Mouse (Mus musculus) heart, adult 11 months (tissue): ENCODE results near the gene Cdk5rap1.
A peak's percentile ranks its signal among the peaks of the same experiment; 100 is the strongest.
"Not testable (repeated sequence)": the region's sequence is repeated elsewhere in the genome, so short reads cannot be mapped to it uniquely, and the experiment has no call there.

Experiments used
- DNase-seq: peaks from one replicate; pipeline ENCODE4 v3.0.0; 2022

Gene Cdk5rap1

DNA sequence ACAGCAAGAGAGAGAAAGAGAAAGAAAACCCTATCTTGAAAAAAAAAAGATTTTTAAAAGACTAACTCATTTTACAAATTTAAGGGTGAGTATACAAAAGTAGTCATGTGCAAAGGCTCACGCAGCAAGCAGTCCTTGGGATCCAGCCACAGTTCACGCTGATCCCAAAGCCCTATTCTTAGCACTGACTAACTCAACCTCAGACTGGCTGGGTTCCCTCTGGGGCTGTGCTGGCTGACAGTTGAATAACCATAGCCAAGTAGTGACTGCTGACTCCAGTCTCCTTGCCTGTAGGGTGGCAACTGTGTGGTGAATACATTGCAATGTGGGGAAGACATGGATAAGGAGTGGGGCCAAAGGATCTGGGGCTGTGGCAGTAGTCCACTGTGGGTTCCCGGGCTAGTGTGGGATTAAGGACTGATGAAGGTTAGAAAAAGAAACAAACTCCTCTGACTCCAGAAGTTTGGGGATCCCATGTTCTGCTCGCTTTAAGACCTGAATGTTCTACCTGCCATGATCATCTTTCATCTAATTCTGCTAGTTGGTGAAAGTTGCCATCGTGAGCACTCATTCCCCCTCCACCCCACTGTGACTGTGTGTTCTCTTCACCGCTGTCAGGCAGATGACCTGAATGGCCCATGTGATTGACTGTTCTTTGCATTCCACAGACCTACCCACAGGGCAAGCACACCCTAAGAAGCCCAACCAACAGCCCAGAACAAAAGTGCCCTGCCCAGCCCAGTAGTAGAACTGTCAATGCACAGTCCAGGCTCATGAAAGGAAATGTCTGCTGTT, 2.2 kb upstream of the Cdk5rap1 start:
- DNase-seq: peak; percentile 98

DNA sequence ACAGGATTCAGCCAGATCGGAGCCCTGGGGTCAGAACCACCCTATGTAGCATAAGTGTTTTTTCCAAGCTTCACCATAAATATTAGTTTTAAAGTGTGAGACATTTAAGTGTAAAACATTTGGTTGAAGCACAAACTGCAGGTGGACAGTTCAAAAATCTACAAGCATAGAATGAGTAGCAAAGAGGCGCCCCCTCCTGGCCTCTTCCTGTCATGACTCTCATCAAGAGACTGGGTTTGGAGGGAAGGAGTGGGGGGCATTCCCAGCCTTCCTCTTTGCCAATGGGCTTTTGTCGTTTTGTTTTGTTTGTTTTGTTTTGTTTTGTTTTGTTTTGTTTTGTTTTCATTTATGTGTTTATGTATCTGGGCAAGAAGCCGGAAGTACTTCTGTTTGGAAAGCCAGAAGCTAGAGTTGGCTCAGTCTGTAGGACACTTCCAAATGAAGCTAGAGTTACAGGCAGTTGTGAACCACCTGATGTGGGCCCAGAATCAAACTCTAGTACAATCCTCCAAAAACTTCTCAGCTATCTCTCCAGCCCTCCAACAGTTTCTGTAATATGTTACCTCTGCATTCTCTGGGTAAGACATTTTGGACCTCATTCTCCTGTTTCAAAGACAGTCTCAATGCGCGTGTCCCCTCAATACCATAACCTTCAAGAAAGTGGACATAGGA, 1.3 kb upstream of the Cdk5rap1 start:
- peak; percentile 90 for DNase-seq

- DNase-seq: peak; percentile 98
These were observed 520 bp downstream of the Cdk5rap1 start for GRCm38 (mm10) chr2:154372151-154372829.

DNA sequence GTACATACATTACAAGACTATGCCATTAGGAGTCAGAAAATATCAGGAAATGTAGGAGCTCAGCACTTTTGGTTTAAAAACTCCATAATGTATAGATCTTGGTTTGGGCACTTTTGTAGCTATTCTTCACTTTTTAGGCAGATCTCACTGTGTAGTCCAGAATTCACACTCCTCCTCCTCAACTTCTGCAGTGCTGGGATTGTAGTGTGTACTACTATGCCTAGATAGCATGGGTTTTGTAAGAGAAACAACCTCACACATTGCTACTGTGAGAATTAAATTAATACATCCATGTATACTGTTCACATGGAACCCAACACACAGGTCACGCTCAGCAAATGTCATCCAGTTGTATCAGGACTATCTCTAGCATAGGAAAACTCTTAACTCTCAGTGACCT, 5.3 kb downstream of the Cdk5rap1 start:
- no peak for DNase-seq

- DNase-seq: peak; percentile 88
These were observed 18.8 kb downstream of the Cdk5rap1 start for GRCm38 (mm10) chr2:154354000-154354425.

DNA sequence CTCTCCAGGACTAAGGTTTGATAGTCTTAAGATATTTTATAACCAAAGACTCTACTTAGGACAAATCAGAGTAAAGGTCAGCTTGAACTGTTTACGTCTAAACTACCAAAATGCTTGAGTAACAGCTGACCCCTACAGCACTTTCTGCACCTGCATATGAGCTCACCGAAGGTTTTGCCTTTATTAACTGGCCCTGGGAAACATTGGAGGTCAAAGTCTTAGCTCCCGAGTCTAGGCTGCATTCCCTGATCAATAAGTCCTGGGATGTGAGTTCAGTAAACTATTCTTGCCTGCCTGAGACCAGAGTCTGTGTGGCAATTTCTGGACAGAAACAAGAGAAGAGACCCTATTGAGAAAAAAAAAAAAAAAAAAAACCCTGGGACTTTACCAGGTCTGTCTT, 24.7 kb downstream of the Cdk5rap1 start:
- no peak for DNase-seq

GRCm38 (mm10) chr2:154339356-154339755, 33.5 kb downstream of the Cdk5rap1 start:
- no peak for DNase-seq

DNA sequence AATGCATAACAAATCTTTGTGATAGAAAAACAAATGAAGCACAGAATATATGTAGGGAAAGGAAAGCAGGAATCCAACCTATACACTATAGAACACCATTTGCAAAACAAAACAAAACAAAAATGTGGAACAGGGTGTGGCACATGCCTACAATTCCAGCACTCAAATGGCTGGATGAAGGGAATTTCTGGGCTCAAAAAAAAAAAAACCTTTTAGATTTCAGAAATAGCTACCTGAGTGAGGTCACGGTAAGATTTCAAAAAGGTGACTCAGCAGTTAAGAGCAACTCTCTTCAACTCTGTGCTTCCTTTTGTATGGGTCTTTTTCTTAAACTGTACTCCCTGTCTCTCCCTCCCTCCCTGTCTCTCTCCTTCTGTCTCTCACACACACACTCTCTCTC, 34.6 kb downstream of the Cdk5rap1 start:
- no peak for DNase-seq

DNA sequence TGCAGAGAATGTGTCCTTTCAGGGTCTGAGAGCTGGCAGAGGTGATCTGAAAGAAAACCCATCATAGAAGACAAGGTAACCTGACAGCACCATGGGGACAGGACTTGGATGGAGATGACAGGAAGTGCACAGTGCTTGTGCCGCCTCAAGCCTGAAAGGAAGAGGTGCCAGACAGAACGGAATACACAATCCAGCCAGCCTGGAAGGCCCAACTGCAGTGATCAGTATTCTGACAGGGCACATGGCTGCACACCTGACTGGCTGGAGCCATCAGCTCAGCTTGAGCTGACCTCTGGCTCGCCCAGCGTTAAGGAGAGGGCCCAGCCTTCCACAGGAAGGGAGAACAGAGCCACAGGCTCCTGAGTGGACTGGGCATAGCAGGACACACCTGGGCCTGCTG, 37.2 kb downstream of the Cdk5rap1 start:
- no peak for DNase-seq

DNA sequence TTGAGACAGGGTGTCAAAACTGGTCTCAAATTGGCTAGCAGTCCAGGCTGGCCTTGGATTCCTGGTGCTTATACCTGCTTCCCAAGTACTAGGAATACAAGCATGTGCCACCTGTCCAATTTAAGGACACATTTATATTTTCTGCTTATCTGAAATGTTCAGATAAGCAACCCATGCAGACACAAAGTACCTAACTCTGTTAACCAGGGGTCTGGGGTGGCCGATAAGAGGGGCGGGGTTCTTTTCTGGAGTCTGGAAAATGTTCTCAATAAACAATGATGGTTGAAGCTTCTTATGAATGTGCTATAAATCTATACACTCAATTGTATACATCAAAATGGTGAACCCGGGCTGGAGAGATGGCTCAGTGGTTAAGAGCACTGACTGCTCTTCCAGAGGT, 46.0 kb downstream of the Cdk5rap1 start:
- DNase-seq: no peak

- peak; percentile 80 for DNase-seq
These were observed 59.0 kb downstream of the Cdk5rap1 start for GRCm38 (mm10) chr2:154313771-154314170.

DNA sequence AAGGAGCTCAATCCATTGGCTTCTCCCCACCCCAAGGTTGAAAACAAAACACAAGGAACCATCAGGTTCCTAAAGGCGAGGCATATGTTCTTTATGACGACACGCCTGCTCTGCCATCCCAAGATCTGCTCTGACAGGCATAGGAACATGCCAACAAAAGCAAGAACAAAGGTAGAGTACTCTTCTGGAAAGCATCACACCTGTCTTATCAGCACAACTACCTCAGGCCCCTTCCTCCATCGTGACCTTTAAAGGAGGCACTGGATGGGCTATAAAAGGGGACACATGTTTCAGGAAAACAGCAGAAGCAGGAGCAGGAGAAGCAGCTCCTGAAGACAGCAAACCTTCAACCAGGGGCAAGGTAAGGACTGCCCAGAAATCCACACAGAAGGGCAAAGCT, 65.9 kb downstream of the Cdk5rap1 start, which contains the start of gene Bpifb9b:
Bpifb9b (plus strand) TSS at position 301 of the 400 bp plus-strand sequence.
- peak; percentile 51 for DNase-seq

- DNase-seq: peak; percentile 28
These were observed 68.2 kb downstream of the Cdk5rap1 start for GRCm38 (mm10) chr2:154304604-154305003.

DNA sequence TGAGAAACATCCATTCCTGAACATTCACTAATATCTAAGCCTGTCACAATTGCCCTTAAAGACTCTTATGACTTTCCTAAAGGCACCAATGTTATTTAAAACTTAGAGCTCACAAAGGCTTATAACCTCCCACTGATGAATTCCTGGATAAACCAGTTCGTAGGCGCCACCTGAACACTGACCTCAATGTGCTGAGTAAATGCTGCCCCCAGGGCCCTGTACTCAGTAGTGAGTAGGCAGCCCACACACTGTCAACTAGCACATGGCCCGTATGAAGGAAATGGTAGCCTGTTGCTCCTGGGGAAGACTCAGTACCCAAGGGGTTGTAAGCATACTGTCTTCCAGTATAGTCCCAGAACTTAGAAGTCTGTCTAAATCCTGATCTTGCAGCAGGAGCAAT, 71.0 kb downstream of the Cdk5rap1 start:
- DNase-seq: no peak

DNA sequence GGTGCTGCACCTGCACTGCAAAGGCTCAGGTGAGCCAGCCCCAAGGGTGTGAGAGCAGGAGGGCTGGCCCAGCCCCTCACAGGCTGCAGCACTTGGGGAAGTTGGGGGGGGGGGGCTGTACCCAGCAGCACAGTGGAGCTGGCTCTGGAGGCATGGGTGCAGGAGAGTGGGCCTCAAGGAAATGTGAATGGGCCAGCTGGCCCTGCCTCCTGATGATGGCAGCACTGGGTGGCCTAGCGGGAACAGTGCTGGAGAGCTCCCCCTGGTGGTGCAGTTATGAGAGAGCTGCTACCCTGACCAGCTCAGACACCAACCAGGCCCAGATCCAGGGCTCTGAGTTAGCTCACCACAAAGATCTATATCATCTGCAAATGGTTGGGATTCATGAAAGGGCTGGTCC, 72.3 kb downstream of the Cdk5rap1 start:
- no peak for DNase-seq

- peak; percentile 88 for DNase-seq
These were observed 78.1 kb downstream of the Cdk5rap1 start for GRCm38 (mm10) chr2:154294746-154295145.

DNA sequence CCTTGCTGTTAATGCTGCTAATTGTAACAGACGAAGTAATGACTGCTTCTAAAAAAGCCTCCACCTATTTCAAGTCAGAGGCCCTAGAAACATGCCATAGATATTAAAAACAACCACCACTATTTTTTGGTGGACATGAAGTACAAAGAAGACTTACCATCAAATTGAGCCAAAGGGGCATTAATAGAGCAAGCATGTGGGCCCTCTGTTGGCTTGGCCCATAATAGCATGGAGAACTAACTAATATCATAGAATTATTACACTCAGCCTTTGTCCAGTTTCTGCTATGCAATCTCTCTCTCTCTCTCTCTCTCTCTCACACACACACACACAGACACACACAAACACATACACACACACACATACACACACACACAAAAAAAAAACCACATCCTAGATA, 80.0 kb downstream of the Cdk5rap1 start:
- DNase-seq: no peak

- not testable (repeated sequence) for DNase-seq
These were observed 80.9 kb downstream of the Cdk5rap1 start for GRCm38 (mm10) chr2:154291866-154292265.
